In genomic region chr11:75189713-75190370, GRCm38 (mm10) we compare ENCODE assay signal across 8 mouse cellular contexts. TPM values are rescaled to one million over a fixed set of nuclear protein-coding genes. Genes with fewer than 3 reads are reported as not detected.
DNase-seq lines count a peak whose midpoint lies in the region; ATAC-seq and TF ChIP-seq lines count a peak whose summit lies in the region.

No protein-coding gene starts in this region.

- ATAC-seq in kidney, postnatal 0 days (replicated peaks; ENCODE audit: low FRiP score, low read depth), result no peak
- ATAC-seq in hindbrain, embryonic 11.5 days (ENCODE audit: low FRiP score), result no peak; the same call in 1 of the 2 replicates
- no peak for ATAC-seq in midbrain, embryonic 11.5 days (ENCODE audit: low FRiP score)

- no peak for DNase-seq in kidney, postnatal 0 days (ENCODE audit: low spot score)
- no peak for DNase-seq in kidney, postnatal 25 days
- DNase-seq in c-Kit-positive CD71-positive TER-119-positive erythroid progenitor cells, embryonic 14.5 days (ENCODE audit: low spot score), result peak; percentile 47
- DNase-seq in hindbrain, embryonic 11.5 days (ENCODE audit: low spot score), result no peak
- peak; percentile 88 for DNase-seq in midbrain, embryonic 11.5 days (ENCODE audit: low spot score, missing footprints)
- DNase-seq in urinary bladder, adult 18-20 months (ENCODE audit: low spot score in 2 of 2), result no peak
- no peak for DNase-seq in urinary bladder, adult 2 months (ENCODE audit: low spot score)
- no peak for DNase-seq in adrenal gland, postnatal 14 days

- peak overlapping the region; percentile 69 for H3K9ac ChIP-seq in kidney, postnatal 0 days (ENCODE audit: low read depth, low read length)
- peak overlapping the region; percentile 40 for H3K9ac ChIP-seq in hindbrain, embryonic 11.5 days (ENCODE audit: low read depth, low read length)
- peak overlapping the region; percentile 68 for H3K9ac ChIP-seq in midbrain, embryonic 11.5 days (ENCODE audit: low read length)

- no peak for TF ChIP-seq CTCF in kidney, postnatal 0 days (IDR thresholded peaks at IDR 0.05; ENCODE audit: low read depth)

- H3K4me2 ChIP-seq in kidney, postnatal 0 days (ENCODE audit: low read length), result peak overlapping the region; percentile 90
- peak overlapping the region; percentile 66 for H3K4me2 ChIP-seq in hindbrain, embryonic 11.5 days (replicated peaks; ENCODE audit: low read depth, low read length)
- H3K4me2 ChIP-seq in midbrain, embryonic 11.5 days, result peak overlapping the region; percentile 76

- peaks cover 10% of the 10 kb centered on the region for H3K27me3 ChIP-seq in kidney, postnatal 0 days (ENCODE audit: insufficient read depth, low read length)
- peaks cover 36% of the 10 kb centered on the region for H3K27me3 ChIP-seq in hindbrain, embryonic 11.5 days (ENCODE audit: control insufficient read depth, insufficient read depth, low read length)
- peaks cover 31% of the 10 kb centered on the region for H3K27me3 ChIP-seq in midbrain, embryonic 11.5 days (ENCODE audit: control insufficient read depth, insufficient read depth, low read length)

- H3K36me3 ChIP-seq in kidney, postnatal 0 days (ENCODE audit: insufficient read depth, low read length), result no peaks in the 10 kb centered on the region
- no peaks in the 10 kb centered on the region for H3K36me3 ChIP-seq in hindbrain, embryonic 11.5 days (ENCODE audit: control insufficient read depth, insufficient read depth, low read length)
- no peaks in the 10 kb centered on the region for H3K36me3 ChIP-seq in midbrain, embryonic 11.5 days (ENCODE audit: control insufficient read depth, insufficient read depth, low read length)

- under 1% methylated on average over 22 of the region's 22 CpGs for WGBS in kidney, postnatal 0 days
- under 1% methylated on average over 22 of the region's 22 CpGs for WGBS in hindbrain, embryonic 11.5 days
- under 1% methylated on average over 22 of the region's 22 CpGs for WGBS in midbrain, embryonic 11.5 days

- peak overlapping the region; percentile 25; the same call in 1 of the 2 replicates for H3K27ac ChIP-seq in kidney, postnatal 0 days
- no peak overlapping the region for H3K27ac ChIP-seq in hindbrain, embryonic 11.5 days (ENCODE audit: low read depth, low read length)
- no peak overlapping the region for H3K27ac ChIP-seq in midbrain, embryonic 11.5 days (ENCODE audit: low read depth, low read length)

- H3K9me3 ChIP-seq in kidney, postnatal 0 days (replicated peaks; ENCODE audit: low read length), result no peaks in the 10 kb centered on the region
- no peaks in the 10 kb centered on the region for H3K9me3 ChIP-seq in hindbrain, embryonic 11.5 days (ENCODE audit: control insufficient read depth, low read length)
- no peaks in the 10 kb centered on the region for H3K9me3 ChIP-seq in midbrain, embryonic 11.5 days (ENCODE audit: control insufficient read depth, low read length)

- H3K4me3 ChIP-seq in kidney, postnatal 0 days (replicated peaks; ENCODE audit: low read depth, low read length), result peak overlapping the region; percentile 85
- H3K4me3 ChIP-seq in hindbrain, embryonic 11.5 days (ENCODE audit: low read depth, low read length), result peak overlapping the region; percentile 70
- peak overlapping the region; percentile 79 for H3K4me3 ChIP-seq in midbrain, embryonic 11.5 days (ENCODE audit: low read depth, low read length)

- peaks cover 20% of the 10 kb centered on the region; the same call in 1 of the 2 replicates for H3K4me1 ChIP-seq in kidney, postnatal 0 days (replicated peaks; ENCODE audit: insufficient read depth, low read length)
- H3K4me1 ChIP-seq in hindbrain, embryonic 11.5 days (replicated peaks; ENCODE audit: control insufficient read depth, insufficient read depth, low read length), result peaks cover 10% of the 10 kb centered on the region
- H3K4me1 ChIP-seq in midbrain, embryonic 11.5 days (ENCODE audit: control insufficient read depth, insufficient read depth, low read length), result peaks cover 27% of the 10 kb centered on the region

RNA-seq across cellular contexts. Expression of gene Dph1, which starts 1.2 kb away (rescaled TPM):
- polyA plus RNA-seq in kidney, postnatal 0 days (2015; fragmentation: Nextera tagmentation; extraction: Ambion mirVana), result 26.3 TPM in 2 replicates
- polyA plus RNA-seq in hindbrain, embryonic 11.5 days (2014; fragmentation: Nextera tagmentation; extraction: Ambion mirVana), result 14.1 and 18.8 TPM in 2 replicates
- polyA plus RNA-seq in midbrain, embryonic 11.5 days (2014; fragmentation: Nextera tagmentation; extraction: Ambion mirVana), result 15.3 and 17.3 TPM in 2 replicates
- 20.1 and 26.6 TPM in 2 replicates for polyA plus RNA-seq in urinary bladder, adult 2 months (2012; rRNA removed)
- 22.3 and 28.5 TPM in 2 replicates for total RNA-seq in adrenal gland, postnatal 14 days (2021)

RNA-seq across cellular contexts. Expression of gene Rtn4rl1, which starts 3.7 kb away (rescaled TPM):
- 4.2 and 4.6 TPM in 2 replicates for polyA plus RNA-seq in kidney, postnatal 0 days (2015; fragmentation: Nextera tagmentation; extraction: Ambion mirVana)
- 2.4 and 2.8 TPM in 2 replicates for polyA plus RNA-seq in hindbrain, embryonic 11.5 days (2014; fragmentation: Nextera tagmentation; extraction: Ambion mirVana)
- 4.6 TPM in 2 replicates for polyA plus RNA-seq in midbrain, embryonic 11.5 days (2014; fragmentation: Nextera tagmentation; extraction: Ambion mirVana)
- 23.3 and 34.8 TPM in 2 replicates for polyA plus RNA-seq in urinary bladder, adult 2 months (2012; rRNA removed)
- 29.5 and 32.6 TPM in 2 replicates for total RNA-seq in adrenal gland, postnatal 14 days (2021)

RNA-seq across cellular contexts. Expression of gene Ovca2, which starts 11.2 kb away (rescaled TPM):
- polyA plus RNA-seq in kidney, postnatal 0 days (2015; fragmentation: Nextera tagmentation; extraction: Ambion mirVana), result 26.6 and 28.3 TPM in 2 replicates
- polyA plus RNA-seq in hindbrain, embryonic 11.5 days (2014; fragmentation: Nextera tagmentation; extraction: Ambion mirVana), result 28.0 and 31.0 TPM in 2 replicates
- 28.5 and 29.8 TPM in 2 replicates for polyA plus RNA-seq in midbrain, embryonic 11.5 days (2014; fragmentation: Nextera tagmentation; extraction: Ambion mirVana)
- 16.0 and 19.9 TPM in 2 replicates for polyA plus RNA-seq in urinary bladder, adult 2 months (2012; rRNA removed)
- 14.5 and 15.8 TPM in 2 replicates for total RNA-seq in adrenal gland, postnatal 14 days (2021)

RNA-seq across cellular contexts. Expression of gene Hic1, which starts 20.5 kb away (rescaled TPM):
- polyA plus RNA-seq in kidney, postnatal 0 days (2015; fragmentation: Nextera tagmentation; extraction: Ambion mirVana), result 18.5 and 26.9 TPM in 2 replicates
- polyA plus RNA-seq in hindbrain, embryonic 11.5 days (2014; fragmentation: Nextera tagmentation; extraction: Ambion mirVana), result 0.90 and 1.5 TPM in 2 replicates
- polyA plus RNA-seq in midbrain, embryonic 11.5 days (2014; fragmentation: Nextera tagmentation; extraction: Ambion mirVana), result 0.34 and 0.57 TPM in 2 replicates
- polyA plus RNA-seq in urinary bladder, adult 2 months (2012; rRNA removed), result 16.9 and 20.7 TPM in 2 replicates
- total RNA-seq in adrenal gland, postnatal 14 days (2021), result 14.5 and 17.0 TPM in 2 replicates

Comparison
In these comparisons a context has a peak if more than half of its experiments do, and no peak if none do; other contexts are left out.
1. DNase-seq: peak in c-Kit-positive CD71-positive TER-119-positive erythroid progenitor cells, embryonic 14.5 days (single experiment) and midbrain, embryonic 11.5 days (single experiment); none in kidney, postnatal 0 days (single experiment), kidney, postnatal 25 days (0 of 2), hindbrain, embryonic 11.5 days (single experiment), urinary bladder, adult 18-20 months (0 of 2), urinary bladder, adult 2 months (single experiment) and adrenal gland, postnatal 14 days (single experiment).
2. Peak in every context shown above with its lines, with median percentiles within 50 percentile points of each other: H3K4me2 ChIP-seq, H3K4me3 ChIP-seq and H3K9ac ChIP-seq.